Mouse (Mus musculus): Measurements from ENCODE around the gene Tex52.

The Tex52 gene

GRCm38 (mm10) chr6:128381254-128381653, 6.0 kb downstream of the Tex52 start:
- DNase-seq, result no peak

GRCm38 (mm10) chr6:128383752-128384151, 8.5 kb downstream of the Tex52 start:
- no peak for DNase-seq

- no peak for DNase-seq
Measured at GRCm38 (mm10) chr6:128385026-128385425, 9.8 kb downstream of the Tex52 start.

- DNase-seq, result no peak
Measured at GRCm38 (mm10) chr6:128389185-128389584, 13.9 kb downstream of the Tex52 start.

- no peak for DNase-seq
Measured at GRCm38 (mm10) chr6:128390683-128391082, 15.4 kb downstream of the Tex52 start.

- DNase-seq, result no peak
Measured at GRCm38 (mm10) chr6:128397574-128398261, 22.5 kb downstream of the Tex52 start.

- DNase-seq, result no peak
Measured at GRCm38 (mm10) chr6:128398996-128399395, 23.7 kb downstream of the Tex52 start, which contains the start of gene Nrip2. Gene Nrip2 (plus strand): TSS chr6:128399296.

- peak; percentile 67 to 71 for DNase-seq
Measured at GRCm38 (mm10) chr6:128399421-128400185, 24.3 kb downstream of the Tex52 start.

- DNase-seq, result no peak
Measured at GRCm38 (mm10) chr6:128404708-128405107, 29.5 kb downstream of the Tex52 start.

GRCm38 (mm10) chr6:128408544-128409125, 33.4 kb downstream of the Tex52 start:
- no peak for DNase-seq

- no peak for DNase-seq
Measured at GRCm38 (mm10) chr6:128410305-128410704, 35.0 kb downstream of the Tex52 start.

- DNase-seq, result peak; percentile 82 to 91
Measured at GRCm38 (mm10) chr6:128411115-128411514, 35.9 kb downstream of the Tex52 start.

GRCm38 (mm10) chr6:128416169-128416568, 40.9 kb downstream of the Tex52 start:
- DNase-seq, result no peak

- no peak for DNase-seq
Measured at GRCm38 (mm10) chr6:128418076-128418475, 42.8 kb downstream of the Tex52 start.

- DNase-seq, result no peak
Measured at GRCm38 (mm10) chr6:128421036-128421435, 45.8 kb downstream of the Tex52 start.

- DNase-seq, result no peak
Measured at GRCm38 (mm10) chr6:128421480-128421879, 46.2 kb downstream of the Tex52 start.

GRCm38 (mm10) chr6:128423496-128424268, 48.4 kb downstream of the Tex52 start:
- peak in 1 of 2 experiments; percentile 35 for DNase-seq

- DNase-seq, result peak; percentile 96 to 98
Measured at GRCm38 (mm10) chr6:128424269-128425019, 49.2 kb downstream of the Tex52 start, which contains the start of gene Itfg2. Gene Itfg2 (minus strand): TSS chr6:128424931.

- peak in 1 of 2 experiments; percentile 41 for DNase-seq
Measured at GRCm38 (mm10) chr6:128425046-128425445, 49.8 kb downstream of the Tex52 start.

- DNase-seq, result no peak
Measured at GRCm38 (mm10) chr6:128427571-128427970, 52.3 kb downstream of the Tex52 start.

GRCm38 (mm10) chr6:128429300-128429699, 54.0 kb downstream of the Tex52 start:
- DNase-seq, result no peak

GRCm38 (mm10) chr6:128429826-128430225, 54.6 kb downstream of the Tex52 start:
- DNase-seq, result no peak
